Mouse (Mus musculus) limb, embryonic 13.5 days (tissue): Measurements from ENCODE around the gene Btbd6. TPM values are rescaled to one million over a fixed set of nuclear protein-coding genes. Genes with fewer than 3 reads are reported as not detected.

Experiments
- ATAC-seq: fragments of 200-750 bp; cut with Nextera tagmentation; 2 replicates; pipeline ENCODE4 v1.8.0; 2017; ENCODE audit warnings: low read depth, moderate number of reproducible peaks, moderate TSS enrichment; ENCODE audit not compliant: low FRiP score
- H3K27ac ChIP-seq: fragments of 300-500 bp; sonication (generic); 2 replicates; pipeline ENCODE4 v1.5.1; 2015; ENCODE audit warnings: inconsistent platforms, mild to moderate bottlenecking, moderate library complexity
- H3K27me3 ChIP-seq: fragments of 300-500 bp; sonication (generic); 2 replicates; pipeline ENCODE4 v1.6.1; 2015; ENCODE audit warnings: mild to moderate bottlenecking, inconsistent platforms
- H3K36me3 ChIP-seq: fragments of 300-500 bp; sonication (generic); 2 replicates; pipeline ENCODE4 v1.6.1; 2015; ENCODE audit warnings: inconsistent platforms, mild to moderate bottlenecking, moderate library complexity
- H3K4me1 ChIP-seq: fragments of 300-500 bp; sonication (generic); 2 replicates; pipeline ENCODE4 v1.6.1; 2015; ENCODE audit warnings: inconsistent platforms
- H3K4me2 ChIP-seq: fragments of 300-500 bp; sonication (generic); replicated peaks from 2 replicates; pipeline ENCODE4 v1.6.1; 2015; ENCODE audit warnings: inconsistent platforms, mild to moderate bottlenecking, moderate library complexity
- H3K4me3 ChIP-seq: fragments of 300-500 bp; sonication (generic); 2 replicates; pipeline ENCODE4 v1.5.1; 2015; ENCODE audit warnings: moderate library complexity, mild to moderate bottlenecking, inconsistent platforms
- H3K9ac ChIP-seq: fragments of 300-500 bp; sonication (generic); 2 replicates; pipeline ENCODE4 v1.6.1; 2015; ENCODE audit warnings: mild to moderate bottlenecking, inconsistent platforms
- H3K9me3 ChIP-seq: fragments of 300-500 bp; sonication (generic); 2 replicates; pipeline ENCODE4 v1.6.1; 2016; ENCODE audit warnings: inconsistent platforms
- WGBS: fragments of 180-500 bp; shearing (Covaris S2); methylation state at CpG from one replicate; pipeline ENCODE4 v1.1.7; 2015; 5-methylcytosine and 5-hydroxymethylcytosine counted together
- polyA plus RNA-seq: library from polyadenylated mRNA; unstranded; fragments of >200 nt; fragmentation: Nextera tagmentation; extraction: Ambion mirVana; gene quantifications from 2 replicates; pipeline ENCODE4 v1.2.1, GENCODE M21; 2015

The Btbd6 gene
- polyA plus RNA-seq, 1 experiment from 2014 or later: 27.5 TPM

DNA sequence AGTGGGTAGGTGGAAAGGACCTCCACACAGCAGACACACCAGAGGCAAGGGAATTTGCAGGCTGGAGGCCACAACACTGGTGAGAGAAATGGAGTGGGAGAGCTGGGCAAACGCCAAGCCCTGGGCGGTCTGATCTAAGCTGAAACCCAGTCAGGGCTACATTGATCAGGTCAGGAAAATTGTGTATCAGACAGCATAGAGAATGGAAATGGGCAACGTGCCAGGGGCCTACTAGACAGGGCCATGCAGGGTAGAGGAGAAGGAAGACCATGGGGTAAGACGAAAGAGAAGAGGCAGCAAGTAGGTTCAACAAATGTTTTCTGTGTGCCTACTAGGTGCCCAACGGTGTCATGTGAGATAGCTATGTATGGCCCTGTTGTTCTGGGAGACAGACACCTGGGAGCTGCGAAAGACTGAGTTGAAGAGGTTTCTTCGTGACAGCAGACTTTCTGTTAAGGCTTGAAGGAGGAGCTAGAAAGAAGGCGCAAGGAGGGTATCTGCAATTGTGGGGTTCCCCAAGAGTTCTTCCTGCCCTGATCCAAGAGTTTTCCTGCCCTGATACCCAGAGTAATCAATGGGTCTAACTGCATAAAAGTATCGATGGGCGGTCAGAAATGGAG lies 35.0 kb upstream of the Btbd6 start:
- peak; percentile 1; the same call in 1 of the 2 replicates for ATAC-seq
- Histone ChIP-seq H3K4me1 (peaks cover 40% of the 10 kb centered on the region), H3K9me3 (no peaks in the 10 kb centered on the region), H3K27me3 (no peaks in the 10 kb centered on the region), H3K36me3 (no peaks in the 10 kb centered on the region), H3K9ac (peak overlapping the region; percentile 83), H3K27ac (no peak overlapping the region), H3K4me3 (peak overlapping the region; percentile 70), H3K4me2 (peak overlapping the region; percentile 75)
- WGBS: 42% methylated on average over 10 of the region's 10 CpGs

DNA sequence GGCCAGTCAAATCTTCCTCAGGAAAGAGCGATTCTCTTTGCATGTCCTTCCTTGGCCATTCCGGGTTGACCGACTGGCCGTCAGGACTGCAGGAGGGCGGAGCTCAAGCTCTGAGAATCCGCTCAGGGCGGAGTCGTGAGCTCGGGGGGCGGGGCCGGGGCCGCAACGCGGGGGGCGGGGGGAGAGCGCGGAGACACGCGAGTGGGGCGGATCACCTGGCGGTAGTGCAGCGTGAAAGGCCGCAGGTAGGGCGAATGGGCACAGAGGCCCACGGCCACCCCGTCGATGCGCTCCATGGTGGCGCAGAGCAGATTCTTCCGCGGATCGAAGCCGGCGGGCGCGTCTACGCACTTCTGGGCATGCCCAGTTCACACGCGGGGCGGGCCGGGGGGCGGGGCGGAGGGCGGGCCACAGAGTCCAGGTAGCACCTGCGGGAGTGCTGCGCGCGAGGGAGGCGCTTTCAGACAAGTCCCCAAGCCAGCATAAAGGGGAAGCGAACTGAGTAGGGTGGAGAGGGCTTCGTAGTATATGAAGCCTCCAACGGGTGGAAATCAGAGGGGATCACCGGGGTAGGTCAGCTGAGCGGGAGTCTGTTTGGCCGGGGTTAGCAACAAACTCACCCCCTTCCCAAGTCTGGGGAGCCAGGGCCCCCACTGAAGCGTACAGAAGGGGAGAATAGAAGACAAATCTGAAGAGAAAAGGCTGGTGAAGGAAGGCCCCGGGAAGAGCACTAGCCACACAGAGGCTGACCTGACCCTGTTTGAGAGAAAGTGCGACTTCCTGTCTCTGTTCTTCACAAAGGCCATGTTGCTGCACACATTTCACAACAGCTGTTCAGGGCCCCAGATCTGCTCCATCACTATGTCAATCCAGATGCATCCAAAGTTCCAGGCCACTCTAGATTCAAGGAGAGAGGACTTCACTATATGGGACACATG lies 34.2 kb upstream of the Btbd6 start, which contains the start of gene Nudt14:
TSS of gene Nudt14 (minus strand) at position 349 of the 938 bp plus-strand sequence.
- 0 out of 2 replicates have a peak within 1 kb of the TSS, but pooled peaks have one; percentile 15 for H3K27ac ChIP-seq
- H3K4me3 ChIP-seq: peak within 1 kb of the TSS; percentile 70
- ATAC-seq: peak; percentile 76
- H3K9me3 ChIP-seq: no peaks in the 10 kb centered on the region
- H3K4me2 ChIP-seq: peak within 1 kb of the TSS; percentile 75
- no peaks in the 10 kb centered on the region for H3K27me3 ChIP-seq
- peak within 1 kb of the TSS; percentile 83 for H3K9ac ChIP-seq
- peaks cover 40% of the 10 kb centered on the region for H3K4me1 ChIP-seq
- no peaks in the 10 kb centered on the region for H3K36me3 ChIP-seq
- 2% methylated on average over 45 of the region's 58 CpGs for WGBS

DNA sequence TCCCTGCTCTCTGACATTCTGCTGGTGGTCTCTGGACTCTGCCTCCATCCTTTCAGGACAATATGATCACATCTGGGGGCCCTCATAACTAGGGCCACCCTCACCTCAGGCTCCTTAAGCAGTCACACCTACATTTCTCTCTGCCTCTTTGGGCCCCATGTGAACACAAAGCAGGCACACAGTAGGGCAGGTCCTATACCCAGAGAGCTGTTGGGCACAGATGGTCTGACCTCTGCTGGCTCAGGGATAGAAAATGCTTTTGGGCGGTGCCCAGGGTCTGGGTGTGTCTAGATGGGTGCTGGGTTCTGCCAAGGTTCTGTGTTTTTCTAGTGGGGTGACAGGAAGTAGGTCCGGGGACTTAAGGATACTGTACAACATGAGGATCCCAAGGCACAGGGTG lies 32.6 kb upstream of the Btbd6 start:
- no peak overlapping the region for H3K4me2 ChIP-seq
- 74% methylated on average over 2 of the region's 2 CpGs for WGBS

DNA sequence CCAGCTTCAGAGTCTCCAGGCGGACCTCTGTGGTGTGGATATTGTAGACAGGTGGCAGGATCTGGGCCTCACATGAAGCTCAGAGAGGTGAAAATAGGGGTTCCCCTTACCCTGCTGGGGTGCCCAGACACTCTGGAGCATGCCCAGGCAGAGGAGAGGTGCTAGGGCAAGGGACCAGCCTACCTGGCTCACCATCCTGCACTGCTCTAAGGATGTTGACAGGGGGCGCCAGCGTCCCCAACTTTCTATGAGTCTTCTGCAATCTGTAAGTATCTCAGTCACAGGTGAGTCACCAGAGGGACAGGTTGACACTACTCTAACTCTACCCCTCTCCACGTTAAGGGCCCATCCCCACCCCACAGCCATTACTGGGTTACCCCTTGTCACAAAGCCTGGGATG lies 29.0 kb upstream of the Btbd6 start:
- WGBS: 28% methylated on average over 4 of the region's 4 CpGs
- H3K4me3 ChIP-seq: no peak overlapping the region
- no peak overlapping the region for H3K9ac ChIP-seq
- H3K4me2 ChIP-seq: no peak overlapping the region
- no peaks in the 10 kb centered on the region for H3K27me3 ChIP-seq
- H3K36me3 ChIP-seq: no peaks in the 10 kb centered on the region
- H3K4me1 ChIP-seq: peaks cover 28% of the 10 kb centered on the region
- no peak for ATAC-seq
- no peaks in the 10 kb centered on the region for H3K9me3 ChIP-seq
- 0 out of 2 replicates have a peak overlapping the region, but pooled peaks have one; percentile 15 for H3K27ac ChIP-seq

More for the DNA sequence above, 32.6 kb upstream of the Btbd6 start:
- no peak overlapping the region for H3K27ac ChIP-seq
- no peaks in the 10 kb centered on the region for H3K27me3 ChIP-seq
- H3K4me1 ChIP-seq: peaks cover 28% of the 10 kb centered on the region
- no peak overlapping the region for H3K9ac ChIP-seq
- H3K9me3 ChIP-seq: no peaks in the 10 kb centered on the region
- no peak overlapping the region for H3K4me3 ChIP-seq
- H3K36me3 ChIP-seq: no peaks in the 10 kb centered on the region
- ATAC-seq: no peak

DNA sequence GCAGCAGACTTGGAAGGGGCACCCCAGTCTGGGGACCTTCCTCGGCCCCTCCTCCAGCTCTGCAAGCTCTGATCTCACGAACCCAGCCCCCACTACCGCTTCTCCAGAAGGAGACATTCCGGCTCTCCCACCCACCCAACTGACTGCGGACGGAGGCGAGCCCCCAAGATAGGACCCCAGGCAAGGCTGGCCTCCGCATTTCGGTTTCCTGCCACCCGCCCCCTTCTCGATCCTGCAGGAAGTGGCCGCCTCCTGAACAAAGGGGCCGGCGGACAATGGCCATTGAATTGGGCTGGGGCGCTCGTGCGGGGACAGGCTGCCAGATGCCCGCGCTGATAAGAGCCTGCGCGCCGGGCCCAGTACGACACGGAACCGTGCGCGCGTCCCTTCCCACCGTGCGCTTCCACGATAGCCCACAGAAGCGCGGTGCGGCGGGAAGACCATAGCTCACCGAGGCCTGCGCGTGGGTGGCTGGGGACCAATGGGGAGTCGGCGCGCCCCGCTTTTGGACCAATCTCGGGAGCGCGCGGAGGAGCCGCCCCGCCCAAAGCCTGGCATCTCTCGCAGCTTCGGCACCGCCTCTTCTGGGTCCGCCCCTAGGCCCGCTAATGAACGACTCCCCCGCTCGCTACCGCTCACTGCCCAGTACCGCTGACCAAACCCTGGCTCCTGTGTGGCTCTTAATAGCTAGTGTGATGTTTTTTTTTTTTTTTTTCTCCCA lies 26.1 kb upstream of the Btbd6 start:
- Histone ChIP-seq H3K9me3 (no peaks in the 10 kb centered on the region), H3K36me3 (peaks cover 3% of the 10 kb centered on the region; the same call in 1 of the 2 replicates), H3K4me2 (peak overlapping the region; percentile 95), H3K4me1 (peaks cover 29% of the 10 kb centered on the region), H3K9ac (peak overlapping the region; percentile 79), H3K4me3 (peak overlapping the region; percentile 62), H3K27me3 (no peaks in the 10 kb centered on the region), H3K27ac (peak overlapping the region; percentile 44; the same call in 1 of the 2 replicates)
- WGBS: under 1% methylated on average over 53 of the region's 58 CpGs
- ATAC-seq: peak; percentile 84

DNA sequence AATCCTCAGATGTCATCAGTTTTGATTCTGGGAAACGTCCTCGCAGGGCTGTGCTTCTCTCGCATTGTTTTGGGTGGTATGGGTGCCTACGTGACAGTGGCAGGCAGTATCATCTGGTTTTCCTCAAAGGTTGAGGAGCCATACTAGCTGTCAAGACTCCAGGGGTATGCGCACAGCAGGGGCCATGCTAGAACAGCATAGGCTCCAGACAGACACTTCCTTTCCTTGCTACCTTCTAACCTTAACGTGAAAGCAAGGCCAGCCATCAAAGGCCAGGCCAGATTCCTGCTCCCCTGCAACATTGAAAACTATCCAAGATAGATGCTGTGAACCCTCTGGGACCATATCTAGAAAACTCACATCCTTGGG lies 25.5 kb upstream of the Btbd6 start:
- Histone ChIP-seq H3K27me3 (no peaks in the 10 kb centered on the region), H3K9ac (peak overlapping the region; percentile 21; the same call in 1 of the 2 replicates), H3K4me3 (peak overlapping the region; percentile 62), H3K27ac (no peak overlapping the region), H3K4me2 (peak overlapping the region; percentile 95), H3K36me3 (peaks cover 4% of the 10 kb centered on the region; the same call in 1 of the 2 replicates), H3K4me1 (peaks cover 29% of the 10 kb centered on the region), H3K9me3 (no peaks in the 10 kb centered on the region)
- WGBS: 3% methylated on average over 6 of the region's 6 CpGs
- peak; percentile 7; the same call in 1 of the 2 replicates for ATAC-seq

DNA sequence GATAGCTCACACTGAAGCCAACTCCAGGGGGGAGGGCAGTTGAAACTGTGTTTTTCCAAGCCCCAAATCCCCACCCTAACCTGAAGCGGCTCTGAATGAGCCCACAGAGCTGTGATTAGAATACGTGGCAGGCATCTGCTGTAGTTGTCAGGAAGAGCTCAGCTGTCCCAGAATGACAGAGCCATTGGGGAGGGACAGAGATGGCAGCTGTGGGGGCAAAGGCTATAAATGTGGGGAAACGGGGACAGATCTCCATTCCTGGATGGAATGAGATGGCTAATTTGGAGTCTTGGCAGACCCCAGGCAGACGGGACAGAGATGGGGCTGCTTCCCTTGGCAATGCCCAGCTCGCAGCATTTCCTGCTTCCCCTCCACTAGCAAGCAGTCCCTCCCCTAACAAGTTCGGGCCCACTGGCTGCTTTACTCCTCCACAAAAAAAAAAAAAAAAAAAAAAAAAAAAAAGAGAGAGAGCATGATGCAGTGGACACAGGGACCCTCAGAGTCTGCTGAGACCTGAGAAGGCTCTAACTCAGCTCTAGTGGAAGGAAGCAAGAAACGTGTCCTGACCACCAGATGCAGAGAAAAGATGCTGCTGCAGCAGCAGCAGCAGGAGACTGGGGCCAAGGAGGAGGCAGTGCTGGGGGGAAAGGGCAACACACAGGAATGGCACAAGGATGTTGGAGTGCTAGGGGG lies 25.0 kb upstream of the Btbd6 start:
- Histone ChIP-seq H3K27me3 (no peaks in the 10 kb centered on the region), H3K36me3 (peaks cover 4% of the 10 kb centered on the region; the same call in 1 of the 2 replicates), H3K4me3 (0 out of 2 replicates have a peak overlapping the region, but pooled peaks have one; percentile 62), H3K9me3 (no peaks in the 10 kb centered on the region), H3K4me1 (peaks cover 29% of the 10 kb centered on the region), H3K4me2 (peak overlapping the region; percentile 95), H3K9ac (peak overlapping the region; percentile 21; the same call in 1 of the 2 replicates), H3K27ac (no peak overlapping the region)
- 21% methylated on average over 7 of the region's 7 CpGs for WGBS
- no peak for ATAC-seq

DNA sequence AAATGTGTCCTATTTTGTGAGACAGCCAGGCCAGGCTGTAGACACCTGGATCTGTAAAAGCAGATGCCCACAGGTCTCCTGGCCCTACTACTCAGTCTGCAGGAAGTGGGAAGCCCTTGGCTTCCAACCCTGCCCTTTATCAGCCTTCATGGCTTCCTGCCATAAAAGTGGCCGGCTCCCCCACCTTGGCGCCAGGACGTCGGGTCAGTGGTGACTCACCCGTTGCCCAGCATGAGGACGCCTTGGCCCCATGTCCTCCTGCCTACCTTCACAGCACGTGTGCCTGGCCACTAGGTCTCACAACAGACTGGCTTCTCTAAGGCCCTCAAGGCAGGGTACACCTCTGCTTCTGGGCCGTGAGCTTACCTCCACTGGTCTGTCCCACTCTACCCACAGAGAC lies 23.8 kb upstream of the Btbd6 start:
- no peak for ATAC-seq
- H3K27me3 ChIP-seq: no peaks in the 10 kb centered on the region
- no peak overlapping the region for H3K27ac ChIP-seq
- WGBS: 51% methylated on average over 8 of the region's 8 CpGs
- H3K4me3 ChIP-seq: no peak overlapping the region
- H3K4me1 ChIP-seq: peaks cover 29% of the 10 kb centered on the region
- H3K4me2 ChIP-seq: no peak overlapping the region
- 0 out of 2 replicates have a peak overlapping the region, but pooled peaks have one; percentile 25 for H3K9ac ChIP-seq
- H3K36me3 ChIP-seq: peaks cover 4% of the 10 kb centered on the region; the same call in 1 of the 2 replicates
- no peaks in the 10 kb centered on the region for H3K9me3 ChIP-seq

DNA sequence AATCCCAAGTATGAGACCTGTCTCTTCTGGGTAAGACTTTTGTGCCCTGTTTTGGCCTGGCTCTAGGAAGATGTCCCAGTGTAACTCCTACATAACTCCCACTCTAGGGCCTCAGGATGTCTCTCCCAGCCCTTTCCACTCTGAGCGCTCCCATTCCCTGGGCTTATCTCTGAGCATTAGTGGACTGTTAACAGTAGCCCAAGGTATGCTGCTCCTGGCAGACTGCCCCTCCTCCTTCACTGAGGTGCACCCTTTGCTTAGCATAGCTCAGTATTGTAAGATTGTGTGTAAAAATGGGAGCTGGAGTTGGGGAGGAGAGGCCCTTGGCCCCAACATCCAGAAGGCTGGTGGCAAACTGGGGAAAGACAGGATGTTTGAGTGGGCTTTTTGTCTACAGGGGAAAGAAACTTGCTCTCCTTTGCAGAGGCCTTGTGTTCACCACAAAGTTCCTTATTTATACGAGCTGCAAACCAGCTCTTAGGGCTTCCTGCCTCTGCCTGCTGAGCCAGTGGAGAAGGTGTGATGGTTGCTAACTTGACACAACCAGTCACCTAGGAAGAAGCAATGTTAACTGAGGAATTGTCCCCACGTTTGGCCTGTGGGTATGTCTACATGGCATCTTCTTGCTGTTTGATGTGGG lies 23.2 kb upstream of the Btbd6 start:
- Histone ChIP-seq H3K4me1 (peaks cover 29% of the 10 kb centered on the region), H3K9ac (0 out of 2 replicates have a peak overlapping the region, but pooled peaks have one; percentile 25), H3K4me2 (no peak overlapping the region), H3K4me3 (no peak overlapping the region), H3K27me3 (no peaks in the 10 kb centered on the region), H3K36me3 (peaks cover 9% of the 10 kb centered on the region; the same call in 1 of the 2 replicates), H3K27ac (no peak overlapping the region), H3K9me3 (no peaks in the 10 kb centered on the region)
- no peak for ATAC-seq
- 78% methylated on average over 3 of the region's 3 CpGs for WGBS

DNA sequence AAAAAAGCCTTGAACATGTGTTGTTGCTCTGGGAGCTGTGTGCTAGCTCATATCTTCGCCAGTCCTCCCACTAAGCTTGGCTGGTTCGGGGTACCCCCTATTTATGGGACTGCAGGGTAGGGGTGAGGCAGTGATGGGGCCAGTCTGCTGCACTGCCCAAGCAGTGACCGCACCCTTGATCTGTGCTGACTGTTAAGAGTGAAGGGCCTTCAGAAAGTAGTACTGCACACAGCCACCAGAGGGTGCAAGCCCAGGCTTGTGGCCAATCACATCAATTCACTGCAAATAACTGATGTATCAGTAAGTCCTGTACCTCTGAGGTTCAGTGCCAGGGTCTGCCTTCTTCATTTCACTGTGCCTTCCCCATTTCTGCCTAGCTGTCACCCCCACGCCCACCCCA lies 20.5 kb upstream of the Btbd6 start:
- ATAC-seq: peak; percentile 43; the same call in 1 of the 2 replicates
- H3K27me3 ChIP-seq: no peaks in the 10 kb centered on the region

DNA sequence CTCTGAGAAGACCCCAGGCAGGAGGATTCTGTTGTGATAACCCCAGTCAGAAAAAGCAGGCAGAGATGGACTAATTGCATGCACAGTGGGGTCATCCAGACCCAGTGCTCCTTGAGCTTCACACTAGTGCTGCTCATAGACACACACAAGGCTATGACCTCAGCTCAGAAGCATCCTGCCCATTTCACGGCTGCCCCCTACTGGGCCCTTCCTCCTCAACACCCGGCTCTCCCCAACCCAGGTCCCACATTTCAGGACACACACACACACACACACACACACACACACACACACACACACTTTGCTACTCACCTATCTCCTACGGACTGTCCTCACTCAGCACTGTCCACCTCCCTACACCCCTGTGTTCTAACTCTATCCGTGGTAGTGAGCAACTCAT lies 18.0 kb upstream of the Btbd6 start:
- no peaks in the 10 kb centered on the region for H3K4me1 ChIP-seq
- H3K27me3 ChIP-seq: no peaks in the 10 kb centered on the region
- no peak overlapping the region for H3K9ac ChIP-seq
- H3K9me3 ChIP-seq: no peaks in the 10 kb centered on the region
- 33% methylated on average over 4 of the region's 4 CpGs for WGBS
- no peak overlapping the region for H3K4me3 ChIP-seq
- H3K36me3 ChIP-seq: peaks cover 52% of the 10 kb centered on the region
- no peak overlapping the region for H3K4me2 ChIP-seq
- H3K27ac ChIP-seq: no peak overlapping the region
- ATAC-seq: no peak

More for the DNA sequence above, 20.5 kb upstream of the Btbd6 start:
- WGBS: 26% methylated on average over 4 of the region's 4 CpGs
- Histone ChIP-seq H3K4me1 (peaks cover 16% of the 10 kb centered on the region), H3K9ac (no peak overlapping the region), H3K27ac (no peak overlapping the region), H3K36me3 (peaks cover 27% of the 10 kb centered on the region), H3K4me2 (no peak overlapping the region), H3K4me3 (no peak overlapping the region), H3K9me3 (no peaks in the 10 kb centered on the region)
